Mouse (Mus musculus): ENCODE measurements around the gene Dnajc13. TPM values are rescaled to one million over a fixed set of nuclear protein-coding genes. Genes with fewer than 3 reads are reported as not detected.

The Dnajc13 gene
- polyA plus RNA-seq, 2 experiments: 7.0 to 15.6 TPM

GRCm38 (mm10) chr9:104181626-104182025, 81.1 kb downstream of the Dnajc13 start:
- no peak overlapping the region for H3K27ac ChIP-seq
- H3K27me3 ChIP-seq (ENCODE audit: control insufficient read depth, insufficient read depth, low read length): no peaks in the 10 kb centered on the region
- ATAC-seq (ENCODE audit: insufficient read depth): no peak
- DNase-seq (ENCODE audit: low read depth in 3 of 3, low spot score in 3 of 3): no peak
- no peaks in the 10 kb centered on the region for H3K4me1 ChIP-seq (replicated peaks; ENCODE audit: control insufficient read depth in 2 of 2, insufficient read depth in 2 of 2, low read length in 1 of 2)
- peaks cover 14% of the 10 kb centered on the region for H3K36me3 ChIP-seq (replicated peaks; ENCODE audit: control insufficient read depth, insufficient read depth, low read depth)
- no peak overlapping the region for H3K4me3 ChIP-seq (ENCODE audit: insufficient read depth in 1 of 2, low read depth in 2 of 2, low read length in 2 of 2)
- TF ChIP-seq CTCF (IDR thresholded peaks at IDR 0.05; ENCODE audit: low read depth): no peak
- no peak overlapping the region for H3K4me2 ChIP-seq (ENCODE audit: low read depth)
- H3K9me3 ChIP-seq (ENCODE audit: control insufficient read depth, low read length): no peaks in the 10 kb centered on the region
- H3K9ac ChIP-seq (replicated peaks): no peak overlapping the region
- 83% methylated on average over 4 of the region's 4 CpGs for WGBS (ENCODE audit: insufficient replicate concordance)

- no peaks in the 10 kb centered on the region for H3K4me1 ChIP-seq (replicated peaks; ENCODE audit: control insufficient read depth in 2 of 2, insufficient read depth in 2 of 2, low read length in 1 of 2)
- H3K36me3 ChIP-seq (replicated peaks; ENCODE audit: control insufficient read depth, insufficient read depth, low read depth): peaks cover 20% of the 10 kb centered on the region
- 83% methylated on average over 6 of the region's 6 CpGs for WGBS (ENCODE audit: insufficient replicate concordance)
These were observed 82.7 kb downstream of the Dnajc13 start for GRCm38 (mm10) chr9:104180046-104180445.

GRCm38 (mm10) chr9:104172342-104172741, 90.4 kb downstream of the Dnajc13 start:
- 83% methylated on average over 6 of the region's 6 CpGs for WGBS (ENCODE audit: insufficient replicate concordance)
- Histone ChIP-seq H3K27ac (no peak overlapping the region), H3K4me1 (replicated peaks; ENCODE audit: control insufficient read depth in 2 of 2, insufficient read depth in 2 of 2, low read length in 1 of 2) (no peaks in the 10 kb centered on the region), H3K9me3 (ENCODE audit: control insufficient read depth, low read length) (no peaks in the 10 kb centered on the region), H3K4me3 (ENCODE audit: insufficient read depth in 1 of 2, low read depth in 2 of 2, low read length in 2 of 2) (no peak overlapping the region), H3K9ac (replicated peaks) (no peak overlapping the region), H3K36me3 (replicated peaks; ENCODE audit: control insufficient read depth, insufficient read depth, low read depth) (peaks cover 10% of the 10 kb centered on the region), H3K4me2 (ENCODE audit: low read depth) (no peak overlapping the region), H3K27me3 (ENCODE audit: control insufficient read depth, insufficient read depth, low read length) (no peaks in the 10 kb centered on the region)
- TF ChIP-seq CTCF (IDR thresholded peaks at IDR 0.05; ENCODE audit: low read depth) (no peak), EP300 (IDR thresholded peaks at IDR 0.05; ENCODE audit: low read depth) (no peak)
- ATAC-seq (ENCODE audit: insufficient read depth) (no peak), DNase-seq (ENCODE audit: low read depth in 3 of 3, low spot score in 3 of 3) (no peak)

More at GRCm38 (mm10) chr9:104180046-104180445, 82.7 kb downstream of the Dnajc13 start:
- Histone ChIP-seq H3K27me3 (ENCODE audit: control insufficient read depth, insufficient read depth, low read length) (no peaks in the 10 kb centered on the region), H3K4me2 (ENCODE audit: low read depth) (no peak overlapping the region), H3K4me3 (ENCODE audit: insufficient read depth in 1 of 2, low read depth in 2 of 2, low read length in 2 of 2) (no peak overlapping the region), H3K27ac (no peak overlapping the region), H3K9me3 (ENCODE audit: control insufficient read depth, low read length) (no peaks in the 10 kb centered on the region), H3K9ac (replicated peaks) (no peak overlapping the region)
- TF ChIP-seq CTCF (IDR thresholded peaks at IDR 0.05; ENCODE audit: low read depth) (no peak), EP300 (IDR thresholded peaks at IDR 0.05; ENCODE audit: low read depth) (no peak)
- no peak for DNase-seq (ENCODE audit: low read depth in 3 of 3, low spot score in 3 of 3)
- ATAC-seq (ENCODE audit: insufficient read depth): no peak

- Histone ChIP-seq H3K4me2 (ENCODE audit: low read depth) (no peak overlapping the region), H3K36me3 (replicated peaks; ENCODE audit: control insufficient read depth, insufficient read depth, low read depth) (peaks cover 10% of the 10 kb centered on the region), H3K4me3 (ENCODE audit: insufficient read depth in 1 of 2, low read depth in 2 of 2, low read length in 2 of 2) (no peak overlapping the region), H3K4me1 (replicated peaks; ENCODE audit: control insufficient read depth in 2 of 2, insufficient read depth in 2 of 2, low read length in 1 of 2) (no peaks in the 10 kb centered on the region), H3K27me3 (ENCODE audit: control insufficient read depth, insufficient read depth, low read length) (no peaks in the 10 kb centered on the region), H3K9ac (replicated peaks) (no peak overlapping the region), H3K9me3 (ENCODE audit: control insufficient read depth, low read length) (no peaks in the 10 kb centered on the region), H3K27ac (no peak overlapping the region)
- no peak for TF ChIP-seq CTCF (IDR thresholded peaks at IDR 0.05; ENCODE audit: low read depth)
- TF ChIP-seq EP300 (IDR thresholded peaks at IDR 0.05; ENCODE audit: low read depth): no peak
- ATAC-seq (ENCODE audit: insufficient read depth): no peak
- 81% methylated on average over 6 of the region's 6 CpGs for WGBS (ENCODE audit: insufficient replicate concordance)
- no peak for DNase-seq (ENCODE audit: low read depth in 3 of 3, low spot score in 3 of 3)
These were observed 91.1 kb downstream of the Dnajc13 start for GRCm38 (mm10) chr9:104171651-104172050.

GRCm38 (mm10) chr9:104169986-104170385, 92.7 kb downstream of the Dnajc13 start:
- DNase-seq (ENCODE audit: low read depth in 3 of 3, low spot score in 3 of 3) (no peak), ATAC-seq (ENCODE audit: insufficient read depth) (no peak)

More at GRCm38 (mm10) chr9:104169986-104170385, 92.7 kb downstream of the Dnajc13 start:
- 82% methylated on average over 10 of the region's 10 CpGs for WGBS (ENCODE audit: insufficient replicate concordance)
- H3K4me3 ChIP-seq (ENCODE audit: insufficient read depth in 1 of 2, low read depth in 2 of 2, low read length in 2 of 2): no peak overlapping the region
- H3K4me1 ChIP-seq (replicated peaks; ENCODE audit: control insufficient read depth in 2 of 2, insufficient read depth in 2 of 2, low read length in 1 of 2): no peaks in the 10 kb centered on the region
- H3K27ac ChIP-seq: no peak overlapping the region
- H3K9ac ChIP-seq (replicated peaks): no peak overlapping the region
- H3K9me3 ChIP-seq (ENCODE audit: control insufficient read depth, low read length): no peaks in the 10 kb centered on the region
- peaks cover 4% of the 10 kb centered on the region for H3K36me3 ChIP-seq (replicated peaks; ENCODE audit: control insufficient read depth, insufficient read depth, low read depth)
- TF ChIP-seq EP300 (IDR thresholded peaks at IDR 0.05; ENCODE audit: low read depth): no peak
- no peak for TF ChIP-seq CTCF (IDR thresholded peaks at IDR 0.05; ENCODE audit: low read depth)
- no peak overlapping the region for H3K4me2 ChIP-seq (ENCODE audit: low read depth)
- H3K27me3 ChIP-seq (ENCODE audit: control insufficient read depth, insufficient read depth, low read length): no peaks in the 10 kb centered on the region

All from liver, embryonic 14.5 days (tissue).